Mouse (Mus musculus): Measurements from ENCODE around the gene Gsap.

DNA sequence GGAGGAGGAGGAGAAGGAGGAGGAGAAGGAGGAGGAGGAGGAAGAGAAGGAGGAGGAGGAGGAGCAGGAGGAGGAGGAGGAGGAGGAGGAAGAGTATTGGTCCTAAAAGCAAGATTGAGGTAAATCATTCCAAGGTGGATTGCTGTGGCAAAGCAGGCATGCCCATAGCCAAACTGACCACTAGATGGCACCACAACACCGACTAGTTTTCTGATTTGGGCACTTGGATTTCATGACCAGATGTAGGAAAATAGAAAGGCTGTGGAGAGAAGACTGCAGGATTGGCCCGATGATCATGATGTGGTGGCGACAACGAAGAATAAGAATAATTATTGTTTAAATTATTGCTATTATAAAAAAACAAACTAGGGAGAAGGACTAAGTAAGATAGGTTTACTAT, 79.0 kb downstream of the Gsap start:
- TF ChIP-seq CTCF (IDR thresholded peaks at IDR 0.05; ENCODE audit: control insufficient read depth, insufficient read depth, insufficient read length) (peak; percentile 86), MAX (IDR thresholded peaks at IDR 0.05) (no peak), USF1 (IDR thresholded peaks at IDR 0.05; ENCODE audit: low read depth) (no peak), MYOD1 (IDR thresholded peaks at IDR 0.05; ENCODE audit: control insufficient read depth, insufficient read length, low read depth) (no peak), MYOG (IDR thresholded peaks at IDR 0.05; ENCODE audit: control insufficient read depth, extremely low read depth, insufficient read length) (no peak)

Measured in C2C12 (cell line).